Mouse (Mus musculus) kidney, embryonic 16.5 days (tissue): ENCODE measurements at regions not wholly inside any gene's neighbourhood (a gene's known extent, or its start where the extent isn't known, plus 50 kb on each side); places are given as distances from the start of the nearest gene placed in this dataset.

ENCODE experiments used
- ATAC-seq: fragments of 200-750 bp; cut with Nextera tagmentation; 2 replicates; pipeline ENCODE4 v1.8.0; 2017; ENCODE audit warnings: moderate TSS enrichment; ENCODE audit not compliant: low FRiP score, low TSS enrichment
- H3K27ac ChIP-seq: fragments of 300-500 bp; sonication (generic); 2 replicates; pipeline ENCODE4 v1.5.1; 2014; ENCODE audit warnings: low read length
- H3K27me3 ChIP-seq: fragments of 300-500 bp; sonication (generic); 2 replicates; pipeline ENCODE4 v1.6.1; 2014; ENCODE audit warnings: low read length, control low read depth, mixed read lengths; ENCODE audit not compliant: insufficient read depth
- H3K36me3 ChIP-seq: fragments of 300-500 bp; sonication (generic); 2 replicates; pipeline ENCODE4 v1.6.1; 2014; ENCODE audit warnings: low read length, control low read depth, mixed read lengths; ENCODE audit not compliant: insufficient read depth
- H3K4me1 ChIP-seq: fragments of 300-500 bp; sonication (generic); 2 replicates; pipeline ENCODE4 v1.6.1; 2014; ENCODE audit warnings: low read length, control low read depth, mixed read lengths; ENCODE audit not compliant: insufficient read depth
- H3K4me2 ChIP-seq: fragments of 300-500 bp; sonication (generic); replicated peaks from 2 replicates; pipeline ENCODE4 v1.6.1; 2014; ENCODE audit warnings: low read depth, low read length
- H3K4me3 ChIP-seq: fragments of 300-500 bp; sonication (generic); 2 replicates; pipeline ENCODE4 v1.5.1; 2014; ENCODE audit warnings: mild to moderate bottlenecking, low read length
- H3K9ac ChIP-seq: fragments of 300-500 bp; sonication (generic); replicated peaks from 2 replicates; pipeline ENCODE4 v1.6.1; 2014; ENCODE audit warnings: low read length
- H3K9me3 ChIP-seq: fragments of 300-500 bp; sonication (generic); 2 replicates; pipeline ENCODE4 v1.6.1; 2016; ENCODE audit warnings: low read length, control low read depth
- WGBS: fragments of 180-500 bp; shearing (Covaris S2); extraction: QIAGEN DNeasy Blood & Tissue Kit; methylation state at CpG from one replicate; pipeline ENCODE4 v1.1.7; 2014; 5-methylcytosine and 5-hydroxymethylcytosine counted together

DNA sequence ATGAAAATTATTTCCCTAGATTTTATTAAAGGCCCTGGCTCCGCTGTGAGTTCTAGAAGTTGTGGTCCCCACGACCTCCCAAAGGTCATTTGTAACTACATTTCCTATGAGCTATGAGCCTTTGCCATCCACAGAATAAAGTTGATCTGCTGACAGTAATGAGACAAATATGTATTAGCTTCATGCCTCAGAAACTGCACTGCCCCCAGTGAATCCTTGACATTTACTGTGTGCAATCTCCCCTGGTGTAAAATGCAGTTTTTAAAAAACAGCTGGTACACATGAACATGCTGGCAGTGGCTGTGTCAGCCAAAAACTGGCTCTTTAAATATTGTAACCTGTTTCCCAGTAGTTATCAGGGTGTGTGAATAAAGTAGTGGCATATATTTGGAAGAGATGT, 907.7 kb upstream of the Tenm2 start:
- H3K36me3 ChIP-seq, result no peaks in the 10 kb centered on the region
- 85% methylated on average over 2 of the region's 2 CpGs for WGBS
- ATAC-seq, result no peak
- no peaks in the 10 kb centered on the region for H3K27me3 ChIP-seq
- H3K4me3 ChIP-seq, result no peak overlapping the region
- no peaks in the 10 kb centered on the region for H3K4me1 ChIP-seq
- no peak overlapping the region for H3K9ac ChIP-seq
- no peak overlapping the region for H3K27ac ChIP-seq
- H3K4me2 ChIP-seq, result no peak overlapping the region
- H3K9me3 ChIP-seq, result no peaks in the 10 kb centered on the region

GRCm38 (mm10) chr11:38128851-38129250, 893.1 kb upstream of the Tenm2 start:
- ATAC-seq, result no peak
- H3K9ac ChIP-seq, result no peak overlapping the region
- H3K4me1 ChIP-seq, result no peaks in the 10 kb centered on the region
- no peak overlapping the region for H3K27ac ChIP-seq
- no peaks in the 10 kb centered on the region for H3K36me3 ChIP-seq
- no peaks in the 10 kb centered on the region for H3K9me3 ChIP-seq
- no peak overlapping the region for H3K4me2 ChIP-seq
- H3K27me3 ChIP-seq, result no peaks in the 10 kb centered on the region
- no peak overlapping the region for H3K4me3 ChIP-seq

- no peak overlapping the region for H3K4me2 ChIP-seq
- ATAC-seq, result no peak
- WGBS, result 76% methylated on average over 2 of the region's 2 CpGs
Observed at GRCm38 (mm10) chr11:38123789-38124330, 888.1 kb upstream of the Tenm2 start.

DNA sequence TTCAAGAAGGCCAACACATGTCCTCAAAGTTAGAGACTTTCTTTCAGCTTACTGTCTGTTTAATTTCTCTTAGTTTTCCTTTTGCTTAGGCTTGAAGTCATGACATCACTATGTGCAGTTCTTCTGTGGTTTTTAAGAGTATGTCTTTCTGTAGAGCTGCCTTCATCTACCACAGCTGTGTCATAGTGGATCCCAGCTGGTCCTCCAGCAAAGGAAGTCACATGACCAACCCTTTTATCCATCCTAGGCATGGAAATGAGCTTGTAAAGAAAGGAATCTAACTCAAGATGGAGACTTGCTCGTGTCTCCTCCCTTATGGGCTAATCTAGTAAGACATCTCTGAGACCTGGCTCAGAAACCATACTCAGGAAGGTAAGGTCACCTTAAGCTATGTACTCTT, 886.7 kb upstream of the Tenm2 start:
- 0 out of 2 replicates have a peak, but pooled peaks have one; percentile 35 for ATAC-seq
- Histone ChIP-seq H3K36me3 (no peaks in the 10 kb centered on the region), H3K27me3 (no peaks in the 10 kb centered on the region), H3K4me3 (no peak overlapping the region), H3K9ac (no peak overlapping the region), H3K4me1 (no peaks in the 10 kb centered on the region), H3K27ac (no peak overlapping the region), H3K4me2 (no peak overlapping the region), H3K9me3 (no peaks in the 10 kb centered on the region)
- WGBS, result 66% methylated on average over 1 of the region's 1 CpGs

More at GRCm38 (mm10) chr11:38123789-38124330, 888.1 kb upstream of the Tenm2 start:
- Histone ChIP-seq H3K9me3 (no peaks in the 10 kb centered on the region), H3K27ac (no peak overlapping the region), H3K9ac (no peak overlapping the region), H3K27me3 (no peaks in the 10 kb centered on the region), H3K4me3 (no peak overlapping the region), H3K36me3 (no peaks in the 10 kb centered on the region), H3K4me1 (no peaks in the 10 kb centered on the region)

GRCm38 (mm10) chr11:38121051-38121616, 885.4 kb upstream of the Tenm2 start:
- whole genome bisulfite sequencing, result 31% methylated on average over 8 of the region's 8 CpGs
- Histone ChIP-seq H3K4me3 (no peak overlapping the region), H3K4me1 (no peaks in the 10 kb centered on the region), H3K9me3 (no peaks in the 10 kb centered on the region), H3K36me3 (no peaks in the 10 kb centered on the region), H3K9ac (no peak overlapping the region), H3K4me2 (no peak overlapping the region), H3K27me3 (no peaks in the 10 kb centered on the region), H3K27ac (no peak overlapping the region)
- no peak for ATAC-seq

DNA sequence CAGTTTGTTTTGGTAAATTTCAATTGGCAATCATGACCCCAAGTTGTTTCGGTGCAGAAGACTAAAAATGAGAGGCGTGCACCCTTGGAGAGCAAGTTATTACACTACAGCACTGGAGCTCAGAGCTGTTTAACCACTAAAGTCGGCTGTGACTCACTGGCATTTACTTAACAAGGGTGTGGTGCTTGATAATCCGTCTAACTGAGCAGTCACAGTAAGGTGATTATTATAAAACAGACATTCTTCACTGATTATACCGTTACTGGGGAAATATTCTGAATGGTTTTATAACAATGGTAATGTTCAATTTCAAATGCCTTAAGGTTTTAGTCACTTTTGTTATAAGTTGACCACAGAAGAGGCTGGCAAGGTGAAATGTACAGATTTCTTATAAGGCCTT, 882.0 kb upstream of the Tenm2 start:
- H3K9ac ChIP-seq, result no peak overlapping the region
- no peak overlapping the region for H3K4me3 ChIP-seq
- H3K27me3 ChIP-seq, result no peaks in the 10 kb centered on the region
- no peak for ATAC-seq
- H3K9me3 ChIP-seq, result no peaks in the 10 kb centered on the region
- no peaks in the 10 kb centered on the region for H3K4me1 ChIP-seq
- 79% methylated on average over 5 of the region's 5 CpGs for WGBS
- no peak overlapping the region for H3K4me2 ChIP-seq
- H3K27ac ChIP-seq, result no peak overlapping the region
- H3K36me3 ChIP-seq, result no peaks in the 10 kb centered on the region

DNA sequence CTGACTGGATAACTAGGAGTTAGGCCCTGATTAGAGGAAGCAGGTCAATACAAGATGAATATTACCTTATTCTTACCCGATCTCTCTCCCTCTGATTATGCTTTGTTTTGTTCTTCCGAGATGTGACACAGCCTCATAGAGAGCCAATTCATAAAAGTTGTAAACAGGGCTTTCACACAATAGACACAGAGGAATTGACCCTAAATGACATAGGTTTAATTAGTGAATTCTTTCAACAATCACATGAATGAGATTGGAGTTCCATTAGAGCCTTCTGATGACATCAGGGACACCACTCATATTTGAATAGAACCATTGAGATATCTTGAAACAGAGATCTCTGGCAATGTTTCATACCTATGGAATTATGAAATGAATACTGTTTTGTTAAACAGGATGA, 856.4 kb upstream of the Tenm2 start:
- H3K9me3 ChIP-seq, result no peaks in the 10 kb centered on the region
- H3K27me3 ChIP-seq, result no peaks in the 10 kb centered on the region
- ATAC-seq, result no peak
- 86% methylated on average over 2 of the region's 2 CpGs for WGBS
- H3K4me2 ChIP-seq, result no peak overlapping the region
- no peak overlapping the region for H3K27ac ChIP-seq
- H3K9ac ChIP-seq, result no peak overlapping the region
- H3K4me3 ChIP-seq, result no peak overlapping the region
- H3K4me1 ChIP-seq, result no peaks in the 10 kb centered on the region
- no peaks in the 10 kb centered on the region for H3K36me3 ChIP-seq

- Histone ChIP-seq H3K9ac (no peak overlapping the region), H3K36me3 (no peaks in the 10 kb centered on the region), H3K4me3 (no peak overlapping the region), H3K9me3 (no peaks in the 10 kb centered on the region), H3K27ac (no peak overlapping the region), H3K4me2 (no peak overlapping the region), H3K4me1 (no peaks in the 10 kb centered on the region), H3K27me3 (no peaks in the 10 kb centered on the region)
- ATAC-seq, result no peak
- 77% methylated on average over 11 of the region's 11 CpGs for WGBS
Observed at GRCm38 (mm10) chr11:38075171-38075732, 839.5 kb upstream of the Tenm2 start.

DNA sequence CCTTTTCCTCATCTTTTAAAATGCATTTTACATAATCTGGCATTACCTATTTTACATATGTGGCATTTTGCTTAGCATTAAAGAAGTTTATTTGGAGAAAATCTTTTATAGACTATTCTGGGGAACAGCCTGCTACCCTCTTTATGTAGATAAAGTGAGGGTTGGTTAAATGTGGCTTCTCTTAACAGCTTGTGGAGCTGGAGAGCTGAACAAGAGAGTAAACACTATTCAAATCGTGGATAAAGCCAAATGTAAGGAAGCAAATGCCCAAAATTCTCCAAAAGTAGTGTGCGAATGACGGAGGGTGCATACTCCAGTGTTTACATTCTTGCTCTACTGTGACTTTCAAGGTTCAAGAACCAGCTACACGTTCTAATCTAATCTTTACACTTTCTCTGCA, 833.9 kb upstream of the Tenm2 start:
- H3K36me3 ChIP-seq, result no peaks in the 10 kb centered on the region
- H3K4me2 ChIP-seq, result no peak overlapping the region
- H3K27me3 ChIP-seq, result no peaks in the 10 kb centered on the region
- H3K9ac ChIP-seq, result no peak overlapping the region
- WGBS, result 72% methylated on average over 4 of the region's 4 CpGs
- ATAC-seq, result no peak
- H3K4me1 ChIP-seq, result no peaks in the 10 kb centered on the region
- H3K27ac ChIP-seq, result no peak overlapping the region
- no peaks in the 10 kb centered on the region for H3K9me3 ChIP-seq
- H3K4me3 ChIP-seq, result no peak overlapping the region

DNA sequence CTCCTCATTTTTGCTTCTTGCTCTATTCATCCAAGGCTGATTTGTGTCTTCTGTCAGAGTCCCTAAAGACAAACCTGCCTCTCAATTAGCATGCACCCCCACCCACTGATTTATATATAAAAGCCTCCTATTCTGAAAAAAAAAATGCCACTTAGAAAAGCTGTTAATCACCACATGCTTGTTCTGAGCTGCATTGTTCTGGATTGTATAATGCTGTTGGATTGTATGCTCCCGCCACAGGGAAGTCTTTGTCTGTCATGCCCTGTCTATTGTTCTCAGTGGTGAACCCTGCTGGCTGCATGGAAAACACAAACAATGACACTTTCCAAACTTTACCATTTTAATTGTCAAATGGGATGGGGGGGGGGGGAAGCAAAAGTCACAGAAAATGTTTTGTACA, 831.9 kb upstream of the Tenm2 start:
- Histone ChIP-seq H3K4me1 (no peaks in the 10 kb centered on the region), H3K9me3 (no peaks in the 10 kb centered on the region), H3K27ac (no peak overlapping the region), H3K27me3 (no peaks in the 10 kb centered on the region), H3K36me3 (no peaks in the 10 kb centered on the region), H3K4me2 (no peak overlapping the region), H3K9ac (no peak overlapping the region), H3K4me3 (no peak overlapping the region)
- ATAC-seq, result no peak
- WGBS, result 75% methylated on average over 1 of the region's 1 CpGs
